Mouse (Mus musculus) macrophage (primary cell): ENCODE results near the gene Metap2. TPM values are rescaled to one million over a fixed set of nuclear protein-coding genes. Genes with fewer than 3 reads are reported as not detected.
A peak's percentile ranks its signal among the peaks of the same experiment; 100 is the strongest.

ENCODE experiments used
- H3K27ac ChIP-seq: fragments of 350-480 bp; formaldehyde crosslinking; 2 replicates; pipeline ENCODE4 v1.9.0; 2021
- H3K36me3 ChIP-seq: fragments of 350-480 bp; formaldehyde crosslinking; 2 replicates; pipeline ENCODE4 v1.9.0; 2021; ENCODE audit errors: inconsistent target
- H3K4me3 ChIP-seq: fragments of 350-480 bp; formaldehyde crosslinking; 2 replicates; pipeline ENCODE4 v1.9.0; 2021; ENCODE audit errors: inconsistent target
- H3K79me2 ChIP-seq: fragments of 350-480 bp; formaldehyde crosslinking; 2 replicates; pipeline ENCODE4 v1.9.0; 2021; ENCODE audit errors: inconsistent target
- WGBS: methylation state at CpG from one replicate; pipeline ENCODE4 v1.1.7; 2026; ENCODE audit warnings: inconsistent platforms; ENCODE audit not compliant: missing documents; 5-methylcytosine and 5-hydroxymethylcytosine counted together
- polyA plus RNA-seq: library from polyadenylated mRNA; stranded (reverse); fragments of 250-400 nt; gene quantifications from 3 replicates; pipeline ENCODE4 v1.2.4, GENCODE M21; 2018; ENCODE audit warnings: inconsistent platforms

The Metap2 gene
- polyA plus RNA-seq, 1 experiment from 2014 or later, result 314 TPM

GRCm38 (mm10) chr10:93891031-93891430, 5.9 kb downstream of the Metap2 start:
- WGBS, result 100% methylated on average over 1 of the region's 1 CpGs
- Histone ChIP-seq H3K36me3 (no peaks in the 10 kb centered on the region), H3K27ac (no peak overlapping the region), H3K79me2 (peaks cover 38% of the 10 kb centered on the region), H3K4me3 (no peak overlapping the region)

- 0 out of 2 replicates have a peak overlapping the region, but pooled peaks have one; percentile 95 for H3K4me3 ChIP-seq
- no peaks in the 10 kb centered on the region for H3K36me3 ChIP-seq
- 89% methylated on average over 4 of the region's 4 CpGs for WGBS
- no peak overlapping the region for H3K27ac ChIP-seq
- H3K79me2 ChIP-seq, result peaks cover 43% of the 10 kb centered on the region
These were observed 6.3 kb downstream of the Metap2 start for GRCm38 (mm10) chr10:93890565-93890964.

- Histone ChIP-seq H3K36me3 (no peaks in the 10 kb centered on the region), H3K4me3 (peak overlapping the region; percentile 95), H3K79me2 (peaks cover 49% of the 10 kb centered on the region), H3K27ac (peak overlapping the region; percentile 78; the same call in 1 of the 2 replicates)
- WGBS, result 11% methylated on average over 22 of the region's 22 CpGs
These were observed 6.9 kb downstream of the Metap2 start for GRCm38 (mm10) chr10:93889976-93890375.

- Histone ChIP-seq H3K27ac (peak overlapping the region; percentile 78), H3K4me3 (peak overlapping the region; percentile 95), H3K36me3 (no peaks in the 10 kb centered on the region), H3K79me2 (peaks cover 53% of the 10 kb centered on the region)
- 0% methylated on average over 16 of the region's 30 CpGs for WGBS
These were observed 7.3 kb downstream of the Metap2 start for GRCm38 (mm10) chr10:93889579-93889950.

GRCm38 (mm10) chr10:93888935-93889578, 7.8 kb downstream of the Metap2 start:
- Histone ChIP-seq H3K79me2 (peaks cover 58% of the 10 kb centered on the region), H3K4me3 (peak overlapping the region; percentile 95), H3K36me3 (no peaks in the 10 kb centered on the region), H3K27ac (peak overlapping the region; percentile 78)
- 1% methylated on average over 36 of the region's 38 CpGs for WGBS

GRCm38 (mm10) chr10:93888590-93888934, 8.3 kb downstream of the Metap2 start:
- WGBS, result 12% methylated on average over 10 of the region's 10 CpGs
- Histone ChIP-seq H3K79me2 (peaks cover 63% of the 10 kb centered on the region), H3K36me3 (no peaks in the 10 kb centered on the region), H3K4me3 (peak overlapping the region; percentile 95), H3K27ac (peak overlapping the region; percentile 78)

GRCm38 (mm10) chr10:93885839-93886477, 10.9 kb downstream of the Metap2 start:
- WGBS, result 90% methylated on average over 13 of the region's 14 CpGs
- Histone ChIP-seq H3K27ac (no peak overlapping the region), H3K4me3 (no peak overlapping the region), H3K79me2 (peaks cover 89% of the 10 kb centered on the region), H3K36me3 (no peaks in the 10 kb centered on the region)

GRCm38 (mm10) chr10:93882738-93883364, 14.0 kb downstream of the Metap2 start:
- Histone ChIP-seq H3K79me2 (peaks cover 100% of the 10 kb centered on the region), H3K4me3 (no peak overlapping the region), H3K27ac (no peak overlapping the region), H3K36me3 (peaks cover 23% of the 10 kb centered on the region; the same call in 1 of the 2 replicates)
- WGBS, result 82% methylated on average over 8 of the region's 8 CpGs

GRCm38 (mm10) chr10:93881918-93882317, 15.0 kb downstream of the Metap2 start:
- H3K27ac ChIP-seq, result no peak overlapping the region
- peaks cover 24% of the 10 kb centered on the region for H3K36me3 ChIP-seq
- H3K4me3 ChIP-seq, result no peak overlapping the region
- H3K79me2 ChIP-seq, result peaks cover 97% of the 10 kb centered on the region

- Histone ChIP-seq H3K27ac (no peak overlapping the region), H3K4me3 (no peak overlapping the region), H3K36me3 (peaks cover 36% of the 10 kb centered on the region), H3K79me2 (peaks cover 78% of the 10 kb centered on the region)
- WGBS, result 100% methylated on average over 4 of the region's 4 CpGs
These were observed 18.2 kb downstream of the Metap2 start for GRCm38 (mm10) chr10:93878732-93879131.

GRCm38 (mm10) chr10:93876772-93877171, 20.1 kb downstream of the Metap2 start:
- Histone ChIP-seq H3K79me2 (peaks cover 58% of the 10 kb centered on the region), H3K27ac (no peak overlapping the region), H3K4me3 (no peak overlapping the region), H3K36me3 (peaks cover 46% of the 10 kb centered on the region)
- 100% methylated on average over 1 of the region's 1 CpGs for WGBS

GRCm38 (mm10) chr10:93868886-93869285, 28.0 kb downstream of the Metap2 start:
- Histone ChIP-seq H3K36me3 (peaks cover 82% of the 10 kb centered on the region), H3K27ac (no peak overlapping the region), H3K4me3 (no peak overlapping the region), H3K79me2 (no peaks in the 10 kb centered on the region)
- 48% methylated on average over 4 of the region's 4 CpGs for WGBS

- Histone ChIP-seq H3K27ac (no peak overlapping the region), H3K4me3 (no peak overlapping the region), H3K79me2 (no peaks in the 10 kb centered on the region), H3K36me3 (peaks cover 79% of the 10 kb centered on the region)
- WGBS, result 94% methylated on average over 7 of the region's 7 CpGs
These were observed 28.5 kb downstream of the Metap2 start for GRCm38 (mm10) chr10:93868401-93868800.

GRCm38 (mm10) chr10:93856095-93856494, 40.8 kb downstream of the Metap2 start:
- Histone ChIP-seq H3K79me2 (no peaks in the 10 kb centered on the region), H3K4me3 (no peak overlapping the region), H3K27ac (no peak overlapping the region), H3K36me3 (no peaks in the 10 kb centered on the region)
- WGBS, result 89% methylated on average over 5 of the region's 6 CpGs

- Histone ChIP-seq H3K36me3 (no peaks in the 10 kb centered on the region), H3K4me3 (no peak overlapping the region), H3K79me2 (no peaks in the 10 kb centered on the region), H3K27ac (no peak overlapping the region)
- 87% methylated on average over 8 of the region's 9 CpGs for WGBS
These were observed 41.8 kb downstream of the Metap2 start for GRCm38 (mm10) chr10:93855126-93855525.
